Mouse (Mus musculus) spleen, adult 2 months (tissue): Measurements from ENCODE around the gene Nt5c3.

Experiments used
- CTCF ChIP-seq: fragments of 200-500 bp; IDR thresholded peaks from 2 replicates; pipeline ENCODE4 v1.5.1; 2011; ENCODE audit warnings: mild to moderate bottlenecking, inconsistent platforms; ENCODE audit not compliant: insufficient read depth, insufficient read length, insufficient replicate concordance; ENCODE audit errors: extremely low read depth
- POLR2A ChIP-seq: fragments of 200-500 bp; IDR thresholded peaks from 2 replicates; pipeline ENCODE4 v1.6.1; 2011; ENCODE audit warnings: low read depth, low read length, inconsistent platforms

DNA sequence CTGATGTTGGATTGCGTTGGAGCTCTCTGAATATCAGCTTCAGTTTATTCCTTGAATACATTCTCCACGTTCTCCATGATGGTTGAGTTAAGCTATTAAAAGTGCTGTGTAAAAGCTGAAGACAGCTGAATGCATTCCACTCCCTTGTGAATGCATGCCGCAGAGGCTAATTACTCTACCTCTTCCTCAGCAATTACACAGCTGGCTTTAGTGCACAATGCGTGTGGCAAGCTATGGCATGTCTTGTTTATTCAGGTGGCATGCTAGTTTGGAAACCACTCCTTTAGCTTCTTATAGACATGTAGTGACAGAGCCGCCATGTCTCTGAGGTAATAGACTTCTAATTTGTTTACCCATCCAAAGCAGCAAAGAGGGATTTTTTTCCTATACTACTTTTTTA lies 67.0 kb downstream of the Nt5c3 start:
- TF ChIP-seq CTCF, result no peak
- no peak for TF ChIP-seq POLR2A
